Mouse (Mus musculus): ENCODE measurements around the gene Glb1l.

- TF ChIP-seq MAX (IDR thresholded peaks at IDR 0.05; ENCODE audit: low read length): no peak
- 0 out of 2 replicates have a peak, but pooled peaks have one; percentile 27 for TF ChIP-seq SIN3A (IDR thresholded peaks at IDR 0.05; ENCODE audit: low read length)
- TF ChIP-seq EP300 (IDR thresholded peaks at IDR 0.05; ENCODE audit: low read depth in 1 of 2, low read length in 2 of 2): peak; percentile 19 to 75; a peak in 2 of 4 replicates
- TF ChIP-seq CTCF (IDR thresholded peaks at IDR 0.05 in 2 of 3, conservative IDR thresholded peaks at IDR 0.05 in 1 of 3; ENCODE audit: control insufficient read depth in 1 of 3, insufficient read depth in 1 of 3, low read depth in 2 of 3, low read length in 3 of 3, poor library complexity in 1 of 3, severe bottlenecking in 1 of 3): no peak
- TF ChIP-seq ZNF384 (IDR thresholded peaks at IDR 0.05; ENCODE audit: low read depth, low read length): no peak
- no peak for TF ChIP-seq POLR2A (IDR thresholded peaks at IDR 0.05; ENCODE audit: control insufficient read depth in 1 of 2, insufficient read depth in 1 of 2, low read depth in 1 of 2, low read length in 2 of 2, poor library complexity in 1 of 2)
- no peak for TF ChIP-seq MAZ (IDR thresholded peaks at IDR 0.05; ENCODE audit: low read depth, low read length)
- no peak for TF ChIP-seq KAT2A (conservative IDR thresholded peaks at IDR 0.05; ENCODE audit: low read depth, low read length)
- no peak for TF ChIP-seq GABPA (IDR thresholded peaks at IDR 0.05; ENCODE audit: low read depth, low read length)
- TF ChIP-seq USF1 (IDR thresholded peaks at IDR 0.05; ENCODE audit: low read depth, low read length): no peak
- no peak for TF ChIP-seq NELFE (IDR thresholded peaks at IDR 0.05; ENCODE audit: low read depth, low read length)
- peak; percentile 86 for TF ChIP-seq GATA1 (IDR thresholded peaks at IDR 0.05; ENCODE audit: low read depth, low read length)
- TF ChIP-seq MYB (IDR thresholded peaks at IDR 0.05; ENCODE audit: low read depth, low read length): no peak
- TF ChIP-seq ZC3H11A (IDR thresholded peaks at IDR 0.05; ENCODE audit: low read depth, low read length): no peak
These were observed 19.9 kb upstream of the Glb1l start for GRCm38 (mm10) chr1:75230335-75230994.
